Mouse (Mus musculus): ENCODE results near the gene Vps16.

DNA sequence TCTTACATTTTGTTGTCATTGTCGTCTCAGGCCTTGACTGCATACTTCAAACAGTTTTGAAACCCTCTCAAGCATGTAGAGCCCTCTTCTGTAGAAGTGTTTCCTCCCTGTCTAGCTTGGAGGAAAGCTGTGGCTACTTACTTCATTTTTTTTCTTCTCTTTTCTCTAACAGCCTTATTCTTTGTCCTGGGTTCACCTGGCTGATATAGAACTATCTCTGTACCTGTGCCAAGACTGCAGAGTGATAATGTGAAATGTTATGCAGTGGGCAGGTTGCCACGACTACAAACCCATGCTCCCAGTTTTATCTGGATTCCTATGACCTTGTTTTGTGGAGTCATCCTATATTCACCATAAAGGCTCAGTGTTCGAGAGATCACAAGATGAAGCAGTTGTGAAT, 6.3 kb downstream of the Vps16 start:
- TF ChIP-seq CTCF (IDR thresholded peaks at IDR 0.05) (no peak), EP300 (IDR thresholded peaks at IDR 0.05; ENCODE audit: insufficient read depth, low read depth, low read length) (no peak)

Data from heart, adult 2 months (tissue).